Mouse (Mus musculus) right cerebral cortex, postnatal 10 days (tissue): ENCODE measurements at regions not wholly inside any gene's neighbourhood (a gene's known extent, or its start where the extent isn't known, plus 50 kb on each side); places are given as distances from the start of the nearest gene placed in this dataset.

Source experiments
- DNase-seq, 2 experiments: peaks; one replicate each; pipeline ENCODE4 v3.0.0; 2021; ENCODE audit warnings: low spot score in 2 of 2

- DNase-seq = no peak
Measured at GRCm38 (mm10) chr12:12635308-12635707, 306.4 kb downstream of the Mycn start.

GRCm38 (mm10) chr12:12627597-12627996, 314.1 kb downstream of the Mycn start:
- DNase-seq = no peak

- DNase-seq = no peak
Measured at GRCm38 (mm10) chr12:12625788-12626187, 315.9 kb downstream of the Mycn start.

- peak; percentile 88 to 93 for DNase-seq
Measured at GRCm38 (mm10) chr12:12622712-12623292, 318.9 kb downstream of the Mycn start.

GRCm38 (mm10) chr12:12621506-12621905, 320.2 kb downstream of the Mycn start:
- DNase-seq = no peak

GRCm38 (mm10) chr12:12620316-12620715, 321.4 kb downstream of the Mycn start:
- no peak for DNase-seq

- no peak for DNase-seq
Measured at GRCm38 (mm10) chr12:12619431-12619830, 322.3 kb downstream of the Mycn start.

GRCm38 (mm10) chr12:12612520-12612919, 329.2 kb downstream of the Mycn start:
- DNase-seq = no peak

GRCm38 (mm10) chr12:12610861-12611260, 330.9 kb downstream of the Mycn start:
- no peak for DNase-seq

- DNase-seq = no peak
Measured at GRCm38 (mm10) chr12:12607995-12608394, 333.7 kb downstream of the Mycn start.

- DNase-seq = no peak
Measured at GRCm38 (mm10) chr12:12606911-12607310, 334.8 kb downstream of the Mycn start.

- no peak for DNase-seq
Measured at GRCm38 (mm10) chr12:12605495-12605894, 336.2 kb downstream of the Mycn start.

GRCm38 (mm10) chr12:12601362-12601761, 339.4 kb downstream of the Fam49a start:
- no peak for DNase-seq

- no peak for DNase-seq
Measured at GRCm38 (mm10) chr12:12595399-12595798, 333.5 kb downstream of the Fam49a start.

- no peak for DNase-seq
Measured at GRCm38 (mm10) chr12:12594567-12594966, 332.6 kb downstream of the Fam49a start.

- no peak for DNase-seq
Measured at GRCm38 (mm10) chr12:12593343-12593742, 331.4 kb downstream of the Fam49a start.

- peak; percentile 32 to 55 for DNase-seq
Measured at GRCm38 (mm10) chr12:12590753-12591291, 328.9 kb downstream of the Fam49a start.

GRCm38 (mm10) chr12:12588771-12589370, 326.9 kb downstream of the Fam49a start:
- no peak for DNase-seq

- no peak for DNase-seq
Measured at GRCm38 (mm10) chr12:12586436-12586835, 324.5 kb downstream of the Fam49a start.

GRCm38 (mm10) chr12:12581271-12582186, 319.6 kb downstream of the Fam49a start:
- no peak for DNase-seq

- DNase-seq = no peak
Measured at GRCm38 (mm10) chr12:12580763-12581178, 318.8 kb downstream of the Fam49a start.

- DNase-seq = peak in 1 of 2 experiments; percentile 63
Measured at GRCm38 (mm10) chr12:12578278-12578677, 316.3 kb downstream of the Fam49a start.
